Mouse (Mus musculus) fibroblast of lung, adult 2 months (primary cell): ENCODE measurements around the gene Csnk2a2.

ENCODE experiments used
- DNase-seq: peaks from one replicate; pipeline ENCODE4 v3.0.0-alpha.2; 2011; ENCODE audit warnings: low read depth

The Csnk2a2 gene

DNA sequence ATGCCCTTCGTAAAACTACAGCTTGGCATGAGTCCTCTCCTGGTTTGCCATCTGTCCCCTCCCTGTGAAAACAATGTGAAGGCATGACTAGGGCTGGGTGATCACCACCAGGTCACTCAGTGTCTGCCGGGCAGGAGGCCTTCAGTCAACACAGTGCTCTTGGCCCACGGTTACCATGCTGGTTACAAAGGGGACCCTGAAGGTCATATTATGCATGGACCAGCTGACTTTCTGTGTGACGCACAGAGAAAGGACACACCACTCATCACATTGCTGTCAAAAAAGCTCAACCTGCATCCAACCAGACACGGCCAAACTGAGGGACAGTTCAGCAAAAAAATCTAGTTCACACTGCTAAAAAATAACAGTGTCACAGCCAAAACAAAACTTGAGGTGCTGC is at the start of gene Csnk2a2:
Gene Csnk2a2, minus strand, starts transcription at position 34 of the 400 bp plus-strand sequence.
- DNase-seq: no peak

DNA sequence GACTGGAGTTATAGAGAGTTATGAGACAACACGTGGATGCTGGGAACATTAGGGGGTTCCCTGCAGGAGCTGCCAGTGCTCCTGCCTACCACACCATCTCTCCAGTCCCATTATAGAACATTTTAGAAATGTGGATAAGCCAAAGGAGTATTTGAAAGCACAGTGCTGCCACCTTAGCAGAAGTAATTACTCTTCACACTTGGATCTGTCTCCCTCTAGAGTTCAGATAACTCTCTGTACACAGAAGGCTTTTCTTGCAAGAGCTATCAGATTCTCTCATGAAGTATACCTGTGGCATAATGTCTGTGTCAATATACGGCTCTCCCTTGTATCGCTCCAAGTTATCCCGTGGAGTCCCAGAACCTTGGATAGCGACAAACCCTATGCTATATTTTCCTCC is 49.6 kb upstream of the Csnk2a2 start:
- no peak for DNase-seq

DNA sequence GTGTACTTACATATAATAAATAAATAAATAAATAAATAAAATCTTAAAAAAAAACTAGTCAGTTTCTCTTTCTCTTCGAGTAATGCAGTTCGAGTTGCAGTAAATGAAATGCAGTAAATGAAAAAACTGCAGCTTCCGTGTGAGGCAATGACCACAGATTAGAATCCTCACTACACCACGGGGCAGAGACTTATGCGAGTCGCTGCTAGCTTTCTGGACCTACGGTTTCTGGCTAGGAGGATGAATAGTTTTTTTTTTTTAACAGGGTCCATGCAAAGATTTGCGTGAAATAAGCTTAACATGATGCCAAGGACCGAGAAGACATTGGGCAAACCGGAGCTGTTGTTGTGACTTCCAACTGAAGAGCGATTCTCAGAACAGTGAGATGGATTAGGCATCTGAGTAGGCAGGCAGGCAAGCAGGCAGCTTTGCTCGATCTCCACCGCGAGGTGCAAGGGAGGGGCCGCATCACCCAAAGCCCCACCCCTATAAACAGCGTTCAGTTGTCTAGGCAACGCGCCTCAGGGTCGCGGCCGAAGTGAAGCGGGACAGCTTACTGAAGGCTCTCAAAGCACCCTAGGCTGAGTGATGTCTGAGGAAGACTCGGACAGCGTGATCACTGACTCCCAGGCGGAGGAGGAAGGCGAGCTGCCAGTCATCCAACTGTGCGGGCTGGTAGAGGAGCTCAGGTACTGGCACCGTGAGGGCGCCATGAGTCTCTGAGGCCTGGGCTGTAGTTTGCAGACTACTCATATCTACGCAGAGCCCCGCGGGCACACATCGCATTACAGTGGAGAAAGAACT is 43.9 kb upstream of the Csnk2a2 start, which contains the start of gene Ccdc113:
Gene Ccdc113, plus strand, starts transcription at position 502 of the 804 bp plus-strand sequence.
- no peak for DNase-seq

DNA sequence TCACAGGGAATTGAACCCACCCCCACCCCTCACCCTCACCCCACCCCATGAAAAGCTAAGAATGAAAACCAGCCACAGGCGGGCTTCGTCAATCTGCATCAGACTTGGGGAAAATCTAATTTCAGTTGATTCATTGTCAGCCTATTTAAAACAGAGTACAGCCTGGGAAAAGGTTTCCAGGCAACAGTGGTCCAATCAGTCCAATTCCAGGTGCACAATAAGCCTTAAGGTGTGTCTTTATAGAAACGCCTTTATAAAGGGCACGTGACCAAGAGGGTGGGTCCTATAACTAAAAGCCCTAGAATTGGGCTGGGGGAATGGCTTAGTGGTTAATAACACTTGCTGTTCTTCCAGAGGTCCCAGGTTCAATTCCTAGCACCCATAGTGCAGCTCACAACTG is 42.4 kb upstream of the Csnk2a2 start:
- DNase-seq: no peak

DNA sequence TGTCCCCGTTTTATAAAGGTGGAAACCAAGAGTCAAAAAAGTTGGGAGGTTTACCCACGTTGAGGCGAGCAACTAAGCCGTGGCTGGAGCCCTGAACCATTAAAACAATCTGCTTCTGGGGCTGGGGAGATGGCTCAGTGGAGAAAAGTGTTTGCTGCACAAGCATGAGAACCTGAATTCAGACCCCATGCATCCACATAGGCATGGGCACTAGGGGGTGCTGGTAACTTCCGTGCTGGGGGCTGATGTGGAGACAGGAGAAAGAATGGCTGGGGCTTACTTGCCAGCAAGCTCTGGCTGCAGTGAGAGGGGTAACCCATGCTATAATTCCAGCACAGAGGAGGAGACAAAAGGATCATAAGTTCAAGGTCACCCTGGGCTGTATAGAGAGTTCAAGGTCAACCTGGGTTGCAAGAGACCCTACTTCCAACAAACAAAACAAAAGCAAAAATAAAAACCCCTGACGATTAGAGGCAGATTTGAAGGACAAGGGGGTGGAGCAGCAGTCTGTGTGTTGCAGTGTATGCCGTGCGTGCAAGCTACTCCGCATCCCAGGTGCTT is 39.0 kb upstream of the Csnk2a2 start:
- DNase-seq: no peak

DNA sequence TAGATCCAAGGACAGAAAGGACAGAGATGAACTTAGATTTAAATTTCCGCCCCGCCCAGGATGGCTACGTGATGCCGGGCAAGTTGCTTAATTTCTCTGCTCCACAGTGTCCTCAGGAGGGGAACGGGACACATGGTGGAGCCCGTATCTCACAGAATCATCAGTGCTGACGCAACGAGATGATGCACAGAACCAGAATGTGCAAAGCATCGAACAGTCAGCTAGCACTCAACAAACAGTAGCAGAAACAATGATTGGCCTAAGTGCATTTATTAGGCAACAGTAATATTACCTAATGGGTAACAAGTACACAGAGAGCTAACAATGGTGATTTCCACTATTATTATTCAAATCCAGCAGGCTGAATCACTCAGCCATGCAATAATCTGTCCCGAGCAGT is 38.4 kb upstream of the Csnk2a2 start:
- no peak for DNase-seq

DNA sequence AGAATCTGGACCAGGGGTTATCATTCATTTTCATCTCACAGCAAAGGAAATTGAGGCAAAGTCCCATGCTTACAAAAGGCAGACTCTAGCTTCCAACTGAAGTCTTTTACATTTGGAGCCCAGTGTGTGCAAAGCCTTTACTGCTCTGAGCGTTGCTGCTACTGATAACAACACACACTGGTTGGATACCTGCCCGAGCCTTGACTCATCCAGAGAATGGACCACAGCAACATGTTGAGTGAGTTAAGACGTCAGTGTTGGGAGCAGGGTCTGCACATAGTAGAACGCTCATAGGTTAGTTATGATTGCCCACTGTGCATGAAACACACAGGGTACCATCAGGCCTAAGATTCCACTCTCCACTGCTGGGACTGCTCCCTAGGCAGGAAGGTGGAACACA is 34.2 kb upstream of the Csnk2a2 start:
- no peak for DNase-seq

DNA sequence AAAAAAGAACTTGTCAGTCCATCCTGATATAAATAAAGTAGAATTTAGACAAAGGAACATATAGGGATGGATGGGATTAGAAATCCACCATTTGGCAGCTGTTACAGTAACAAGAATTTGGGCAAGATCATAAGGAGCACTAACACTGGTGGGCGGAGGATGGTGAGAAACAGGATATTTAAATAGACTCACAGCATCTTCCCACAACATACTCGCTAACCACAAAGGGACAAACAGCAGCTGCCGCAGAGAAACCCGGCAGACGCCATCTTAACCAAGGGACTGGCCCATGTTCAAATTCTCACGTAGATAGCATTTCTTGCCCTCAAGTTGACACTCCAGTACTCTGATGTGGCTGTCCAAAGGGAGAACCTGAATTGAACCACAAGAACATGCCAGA is 27.1 kb upstream of the Csnk2a2 start:
- no peak for DNase-seq

DNA sequence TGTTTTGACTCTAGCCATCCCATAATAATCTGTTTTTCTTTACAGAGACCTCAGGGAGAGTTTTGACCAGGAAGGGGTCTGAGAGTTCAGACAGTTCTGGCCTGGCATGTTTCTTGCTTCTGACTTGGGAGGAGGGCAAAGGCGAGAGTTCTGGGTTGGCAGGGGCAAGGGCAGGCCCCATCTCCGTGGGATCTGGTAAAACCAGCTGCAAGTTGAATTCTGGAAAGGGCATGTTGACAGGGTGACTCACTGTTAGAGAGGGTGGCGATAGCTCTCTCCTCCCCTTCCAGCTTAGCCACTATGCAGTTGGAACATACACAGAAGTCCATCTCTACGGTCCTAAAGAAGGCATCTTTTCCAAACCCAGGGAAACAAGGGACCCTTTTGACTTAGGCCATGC is 23.4 kb upstream of the Csnk2a2 start:
- DNase-seq: peak; percentile 66

DNA sequence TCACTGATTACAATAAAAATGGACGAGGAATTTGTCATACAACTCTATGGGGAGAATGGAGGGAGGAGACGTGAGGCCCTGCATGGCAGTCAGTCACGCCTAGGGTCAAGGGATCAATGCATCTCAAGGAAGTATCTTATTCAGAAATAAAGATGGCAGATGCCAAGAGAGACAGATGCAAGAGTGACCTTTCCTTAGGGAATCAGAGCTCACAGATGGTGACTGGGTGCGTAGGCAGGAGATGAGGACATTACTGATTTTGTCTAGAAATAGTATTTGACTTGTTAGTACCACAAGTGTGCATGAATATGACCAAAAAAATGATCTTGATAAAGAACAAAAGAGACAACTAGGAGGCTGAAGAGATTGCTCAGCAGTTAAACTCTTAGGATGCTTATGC is 22.4 kb upstream of the Csnk2a2 start:
- DNase-seq: no peak

DNA sequence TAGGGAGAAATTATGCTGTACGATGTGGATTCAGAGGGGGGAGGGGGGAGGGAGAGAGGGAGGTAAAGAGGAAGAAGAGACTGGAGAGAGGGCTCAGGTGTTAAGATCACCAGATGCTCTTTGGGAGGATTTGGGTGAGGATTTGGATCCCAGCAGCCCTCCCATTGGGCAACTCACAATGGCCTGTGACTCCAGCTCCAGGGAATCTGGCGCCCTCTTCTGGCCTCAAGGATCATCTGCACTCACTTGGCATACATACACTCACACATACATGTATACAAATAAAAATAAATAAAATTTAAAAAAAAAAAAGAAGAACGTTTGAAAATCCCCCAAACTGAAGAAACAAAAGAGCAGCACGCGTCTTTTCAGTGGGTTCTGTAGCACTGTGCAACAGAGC is 16.4 kb upstream of the Csnk2a2 start:
- DNase-seq: no peak

DNA sequence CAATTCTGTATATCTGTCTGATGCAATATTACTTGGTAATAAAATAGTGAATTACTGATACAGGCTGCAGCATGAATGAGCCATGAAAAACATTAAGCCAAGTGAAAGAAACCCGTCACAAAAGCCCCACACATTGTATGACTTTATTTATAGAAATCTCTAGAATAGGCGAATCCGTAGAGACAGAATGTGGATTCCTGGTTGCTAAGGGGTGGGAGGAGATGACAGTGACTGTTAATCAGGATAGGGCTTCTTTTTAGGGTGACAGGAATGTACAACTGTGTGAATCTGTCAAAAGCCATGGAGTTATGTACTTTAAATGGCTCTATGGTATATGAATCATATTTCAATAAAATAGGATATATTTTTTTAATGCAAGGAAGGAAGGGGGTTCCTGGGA is 15.8 kb upstream of the Csnk2a2 start:
- DNase-seq: no peak

DNA sequence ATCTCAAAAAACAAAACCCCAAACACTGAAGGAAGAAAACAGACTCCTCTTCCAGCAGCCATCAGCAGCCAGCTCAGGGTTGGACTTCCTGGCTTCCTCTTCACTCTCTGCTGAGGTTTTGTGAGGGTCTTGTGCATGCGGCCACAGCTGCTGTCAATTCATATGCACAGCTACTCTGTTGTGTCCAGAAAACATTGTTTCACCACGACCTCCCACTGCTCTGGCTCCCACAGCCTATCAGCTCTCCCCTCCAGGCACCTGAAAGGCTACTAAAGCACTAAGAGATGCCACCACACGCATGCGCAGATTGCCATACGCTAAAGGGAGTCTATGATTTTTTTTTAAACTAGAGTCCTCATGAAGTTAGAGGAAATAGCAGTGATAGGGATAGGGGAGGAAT is 15.0 kb upstream of the Csnk2a2 start:
- DNase-seq: no peak

DNA sequence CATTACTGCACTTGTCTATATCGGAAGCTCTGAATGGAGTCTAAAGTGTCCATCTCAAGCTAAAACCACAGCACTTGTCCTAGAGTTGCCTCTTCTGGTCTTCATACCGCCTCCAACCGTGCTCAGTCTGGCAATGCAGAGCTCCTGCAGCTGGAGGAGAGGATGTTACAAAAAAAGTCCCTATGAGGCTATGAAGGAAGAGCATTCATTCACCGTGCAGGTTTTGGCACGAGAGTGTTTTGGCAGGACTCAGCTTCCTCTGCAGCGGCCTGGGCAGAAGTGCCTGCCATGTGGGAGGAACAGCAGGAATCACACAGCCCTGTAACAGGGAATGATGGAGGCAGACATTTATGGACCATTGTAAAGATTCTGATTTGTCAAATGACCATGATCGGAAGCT is 12.6 kb upstream of the Csnk2a2 start:
- no peak for DNase-seq

DNA sequence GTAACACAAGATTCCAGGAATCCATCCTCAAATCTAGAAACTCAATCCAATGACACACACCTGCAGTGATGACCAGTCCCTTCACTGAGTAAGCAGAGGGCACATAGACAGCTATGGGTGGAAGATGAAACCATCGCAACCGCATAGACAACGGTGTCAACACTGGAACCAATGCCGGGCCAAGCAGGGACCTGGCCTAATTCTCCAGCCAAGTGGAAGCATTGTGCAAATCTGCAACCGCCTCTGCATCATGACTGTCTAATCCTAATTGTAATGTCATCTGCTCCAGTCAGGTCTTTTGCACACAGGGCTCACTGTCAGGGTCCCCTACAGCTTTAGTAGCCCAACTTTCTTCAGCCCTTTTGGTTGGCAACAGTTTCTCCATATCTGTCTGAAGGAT is 10.6 kb upstream of the Csnk2a2 start:
- DNase-seq: no peak

DNA sequence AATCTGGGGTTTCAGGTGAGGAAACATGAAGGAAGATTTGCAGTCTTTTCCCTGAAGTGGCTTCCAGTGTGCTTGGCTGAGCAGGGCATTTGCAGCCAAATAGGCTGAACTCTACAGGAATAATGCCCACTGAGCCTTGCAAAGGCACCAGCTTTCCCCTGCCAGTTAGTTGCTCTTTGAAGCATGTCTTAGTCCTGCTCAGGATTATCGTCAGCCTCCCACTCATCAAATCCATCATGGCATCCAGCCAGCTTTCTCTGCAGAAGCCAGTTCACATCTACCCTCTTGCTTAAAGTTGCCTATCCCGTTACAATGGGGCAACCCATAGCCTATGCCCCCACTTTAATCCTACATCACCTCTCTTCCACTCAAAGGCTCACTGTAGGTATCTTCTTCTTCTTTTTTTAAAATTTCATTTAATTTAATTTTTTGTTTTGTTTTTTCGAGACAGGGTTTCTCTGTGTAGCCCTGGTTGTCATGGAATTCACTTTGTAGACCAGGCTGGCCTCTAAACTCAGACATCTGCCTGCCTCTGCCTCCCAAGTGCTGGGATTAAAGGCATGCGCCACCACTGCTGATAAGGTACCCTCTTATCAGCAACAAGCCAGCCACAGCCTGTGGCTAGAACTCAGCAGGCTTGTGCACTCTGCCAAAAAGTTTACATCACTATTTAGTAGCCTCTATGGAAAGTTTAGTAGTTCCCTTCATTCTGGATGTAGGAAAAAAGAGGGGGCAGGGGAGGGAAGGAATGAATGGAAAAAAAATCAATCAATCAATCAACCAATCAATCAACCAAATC is 9.6 kb upstream of the Csnk2a2 start:
- no peak for DNase-seq

DNA sequence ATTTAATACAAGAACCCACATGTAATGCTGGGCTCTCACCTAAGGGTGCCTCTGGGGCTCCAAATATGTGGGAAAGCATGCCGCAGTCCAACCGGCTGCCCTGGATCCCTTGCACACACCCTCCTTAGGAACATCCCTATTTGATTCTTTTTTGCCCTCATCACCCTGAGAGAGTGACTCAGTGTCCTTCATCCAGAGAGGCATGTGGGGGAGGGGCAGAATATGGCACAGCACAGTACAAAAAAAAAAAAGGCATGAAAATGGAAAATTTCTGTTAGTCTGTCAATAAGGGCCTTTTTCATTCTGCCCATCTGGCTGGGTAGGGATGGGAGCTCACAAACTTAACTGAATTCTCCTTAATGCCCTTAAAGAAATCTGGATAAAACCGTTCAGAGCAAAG is 8.0 kb upstream of the Csnk2a2 start:
- no peak for DNase-seq

DNA sequence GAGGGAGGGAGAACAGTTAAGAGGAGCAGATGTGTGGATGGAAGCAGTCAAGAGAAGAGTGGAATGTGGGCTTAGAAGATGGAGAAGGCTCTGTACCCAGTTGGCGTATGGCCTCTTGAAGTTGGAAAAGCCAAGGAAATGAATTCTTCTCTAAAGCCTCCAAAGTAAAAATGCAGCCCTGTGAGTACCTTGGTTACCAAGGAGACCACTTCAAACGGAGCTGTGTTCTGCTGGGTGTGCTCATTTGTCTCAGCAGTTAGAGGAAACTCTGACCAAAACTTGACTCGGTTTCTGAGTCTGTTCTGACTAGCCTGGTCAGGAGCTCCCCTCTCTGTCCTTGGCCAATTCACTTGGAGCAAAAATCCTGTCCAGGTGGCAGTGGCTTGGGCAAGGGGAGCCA is 6.6 kb upstream of the Csnk2a2 start:
- no peak for DNase-seq

DNA sequence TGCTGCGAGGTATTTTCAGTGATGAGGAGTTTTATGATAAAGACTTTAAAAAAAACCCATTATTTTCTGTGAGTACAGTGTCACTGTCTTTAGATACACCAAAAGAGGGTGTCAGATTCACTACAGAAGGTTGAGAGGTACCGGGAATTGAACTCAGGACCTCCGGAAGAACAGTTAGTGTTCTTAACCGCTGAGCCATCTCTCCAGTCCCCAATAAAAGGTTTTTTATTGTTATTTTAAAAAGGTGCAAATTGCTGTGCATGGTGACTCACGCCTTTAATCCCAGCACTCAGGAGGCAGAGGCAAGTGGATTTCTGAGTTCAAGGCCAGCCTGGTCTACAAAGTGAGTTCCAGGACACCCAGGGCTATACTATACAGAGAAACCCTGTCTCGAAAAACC is 5.6 kb upstream of the Csnk2a2 start:
- DNase-seq: no peak

DNA sequence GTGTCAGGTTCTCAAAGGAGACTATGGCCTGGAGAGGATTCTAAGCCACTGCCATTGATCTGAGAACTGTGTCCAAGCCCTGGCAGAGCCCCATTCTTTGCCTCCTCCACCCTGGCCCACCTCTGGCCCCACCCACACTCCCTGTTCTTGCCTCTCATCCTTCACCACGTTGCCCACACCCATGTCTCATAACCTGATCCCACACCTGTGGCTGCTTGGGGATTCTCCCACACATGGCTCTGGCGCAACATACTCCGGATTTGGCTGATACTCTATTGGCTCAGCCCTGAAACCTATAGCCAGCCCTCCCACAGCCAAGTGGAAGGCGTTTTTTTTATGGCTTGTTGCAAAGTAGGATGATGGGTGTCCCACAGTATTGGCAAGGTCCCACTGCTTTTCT is 2.2 kb upstream of the Csnk2a2 start:
- no peak for DNase-seq

DNA sequence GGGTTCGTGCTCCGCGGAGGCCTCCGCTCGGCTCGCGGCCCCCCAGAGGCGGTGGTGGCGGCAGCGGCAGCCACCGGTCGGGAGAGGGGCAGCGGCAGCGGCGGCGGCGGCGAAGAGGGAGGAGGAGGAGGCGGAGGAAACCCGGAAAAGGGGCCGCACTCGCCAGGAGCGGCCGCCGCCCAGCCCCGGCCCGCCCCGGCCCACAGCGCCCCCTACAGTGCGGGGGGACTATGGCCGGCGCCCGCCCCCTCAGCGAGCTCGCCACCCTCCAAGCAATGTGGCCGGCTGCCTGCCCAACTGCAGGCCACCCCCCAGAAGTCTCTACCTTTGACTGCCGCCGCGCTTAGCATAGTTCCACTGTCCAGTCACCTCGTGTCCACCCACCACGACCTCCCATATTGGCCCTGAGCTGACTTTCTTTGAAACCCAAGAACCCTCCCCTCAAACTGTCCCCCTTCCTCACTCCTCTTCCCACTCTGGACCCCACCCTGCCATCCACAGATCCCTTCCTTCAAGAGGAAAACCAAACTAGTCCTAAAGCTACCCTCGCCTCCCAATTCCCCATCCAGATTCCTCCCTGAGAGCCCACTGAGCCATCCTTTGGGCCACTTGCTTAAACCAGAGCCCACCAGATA is 1.0 kb downstream of the Csnk2a2 start:
- DNase-seq: no peak

DNA sequence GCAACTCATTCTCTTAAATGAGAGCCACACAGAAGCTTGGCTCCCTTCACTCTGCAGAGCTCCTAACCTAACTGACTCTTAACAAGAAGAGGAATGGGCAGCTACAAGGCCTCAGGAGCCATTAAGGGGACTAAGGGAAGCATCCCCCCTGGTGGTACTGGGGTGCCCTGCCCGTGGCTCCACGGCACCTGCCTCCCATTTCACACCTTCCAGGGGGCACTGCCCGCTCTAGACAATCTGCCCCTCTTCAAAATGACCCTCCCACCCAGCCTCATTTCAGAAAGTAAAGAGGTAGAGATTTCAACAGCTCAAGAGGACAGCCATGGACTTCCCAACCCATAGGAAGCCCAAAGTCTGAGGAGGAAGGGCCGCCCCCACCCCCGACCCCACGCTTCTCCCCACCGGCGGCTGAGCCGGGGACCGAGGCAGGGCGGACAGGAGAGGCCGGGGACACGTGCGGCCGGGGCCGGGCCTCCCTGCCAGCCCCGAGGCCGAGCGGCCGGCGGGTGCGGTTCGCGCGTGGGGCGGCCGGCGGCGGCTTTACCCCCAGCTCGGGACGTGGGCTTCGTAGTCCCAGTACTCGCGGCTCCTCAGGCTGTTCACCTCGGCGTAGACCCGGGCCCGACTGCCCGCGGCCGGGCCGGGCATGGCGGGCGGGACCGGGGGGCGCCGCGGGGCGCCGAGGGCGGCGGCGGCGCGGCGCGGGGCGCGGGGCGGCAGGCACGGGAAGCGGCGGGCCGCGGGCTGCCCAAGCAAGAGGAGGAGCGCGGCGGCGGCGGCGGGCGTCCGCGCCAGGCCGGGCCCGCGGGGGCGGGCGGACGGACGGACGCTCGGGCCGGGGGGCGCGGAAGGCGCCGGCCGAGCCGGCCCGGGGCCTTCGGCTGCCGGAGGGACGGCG is 1.8 kb downstream of the Csnk2a2 start:
- DNase-seq: no peak
